Mouse (Mus musculus) liver, adult 2 months (tissue): Measurements from ENCODE around the gene Tmem170b.

Experiments
- CTCF ChIP-seq: fragments of 200-500 bp; IDR thresholded peaks from 2 replicates; pipeline ENCODE4 v1.5.1; 2011; ENCODE audit warnings: low read depth, low read length, control low read depth
- POLR2A ChIP-seq: fragments of 200-500 bp; IDR thresholded peaks from 2 replicates; pipeline ENCODE4 v1.6.1; 2011; ENCODE audit warnings: low read length, control low read depth; ENCODE audit not compliant: insufficient read depth; ENCODE audit errors: extremely low read depth

DNA sequence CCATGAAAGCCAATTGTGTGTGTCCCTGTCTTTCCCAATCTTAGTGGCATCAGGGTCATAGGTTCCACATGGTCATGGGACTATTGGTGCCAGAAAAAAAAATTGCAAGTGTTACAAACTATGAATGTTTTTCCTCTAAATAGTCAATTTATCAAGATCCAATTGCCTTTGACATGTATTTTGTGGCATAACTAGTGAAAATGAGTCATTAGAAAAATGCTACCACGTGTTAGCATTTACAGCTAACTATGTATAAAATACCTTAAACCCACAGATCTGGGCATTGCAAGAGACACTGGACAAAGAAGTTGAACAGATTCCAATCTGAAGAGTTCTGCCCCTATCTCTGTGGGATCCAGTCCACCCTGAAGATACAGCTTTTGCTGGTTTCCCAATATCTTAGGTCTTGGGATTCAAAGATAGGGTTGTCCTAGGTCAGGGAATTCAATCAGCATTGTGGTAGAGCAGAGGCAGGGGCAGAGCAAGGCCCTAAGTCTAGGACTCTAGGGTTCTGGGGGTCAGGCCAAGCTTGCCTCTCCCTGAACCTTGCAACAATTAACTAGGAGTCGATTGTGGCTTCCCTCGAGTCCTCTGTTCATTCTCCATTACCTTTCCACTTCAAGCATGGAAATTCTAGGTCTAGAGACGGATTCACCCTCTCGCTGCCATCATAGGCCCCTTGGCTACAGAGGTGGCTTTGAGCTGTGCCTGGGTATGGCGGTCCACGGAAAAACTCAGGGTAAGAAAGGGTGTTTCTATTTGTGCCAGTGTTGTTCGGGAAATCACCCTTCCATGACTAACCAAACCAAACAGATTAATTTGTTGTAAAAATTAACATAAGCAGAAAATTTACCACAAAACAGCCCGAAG lies 70.5 kb downstream of the Tmem170b start:
- TF ChIP-seq CTCF (no peak), POLR2A (no peak)
